Mouse (Mus musculus): ENCODE data around the gene Glipr1.
A peak's percentile ranks its signal among the peaks of the same experiment; 100 is the strongest.
"Not testable (repeated sequence)": the region's sequence is repeated elsewhere in the genome, so short reads cannot be mapped to it uniquely, and the experiment has no call there.

Glipr1 gene

GRCm38 (mm10) chr10:112002544-112003215 lies at the start of gene Glipr1:
Gene Glipr1, minus strand, starts transcription at chr10:112002631.
- DNase-seq: peak; percentile 43

DNA sequence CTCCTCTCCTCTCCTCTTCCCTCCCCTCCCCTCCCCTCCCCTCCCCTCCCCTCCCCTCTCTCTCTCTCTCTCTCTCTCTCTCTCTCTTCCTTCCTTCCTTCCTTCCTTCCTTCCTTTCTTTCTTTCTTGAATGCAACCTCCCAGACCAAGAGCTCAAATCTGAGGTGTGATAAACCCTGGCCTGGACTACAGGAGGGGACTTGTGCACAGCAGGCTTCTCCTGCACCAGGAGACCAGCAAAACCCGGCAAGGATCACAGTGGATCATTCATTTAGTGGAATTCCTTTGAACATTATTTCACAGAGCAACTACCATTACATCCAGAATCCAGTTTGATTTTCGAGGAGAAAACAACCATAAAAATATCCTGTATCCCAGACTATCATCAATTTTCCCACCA lies 49.5 kb upstream of the Glipr1 start:
- DNase-seq: not testable (repeated sequence)

DNA sequence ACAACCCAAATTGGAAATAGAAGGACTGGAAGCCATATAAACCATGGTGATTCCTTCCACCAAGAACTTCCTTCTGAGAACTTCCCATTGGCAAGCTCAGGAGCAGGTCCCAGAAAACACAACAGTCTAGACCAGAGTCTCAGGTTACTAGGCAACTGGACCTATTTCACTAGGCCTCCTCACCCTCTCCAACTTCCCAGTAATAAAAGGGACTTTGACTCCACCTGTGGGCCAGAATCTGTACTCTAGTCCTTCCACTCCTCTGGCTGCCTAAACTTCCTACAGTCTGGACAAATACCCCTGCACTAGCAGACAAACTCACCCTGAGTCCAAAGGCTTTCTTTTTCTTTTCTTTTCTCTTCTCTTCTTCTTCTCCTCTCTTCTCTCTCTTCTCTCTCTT lies 48.8 kb upstream of the Glipr1 start:
- no peak for DNase-seq

DNA sequence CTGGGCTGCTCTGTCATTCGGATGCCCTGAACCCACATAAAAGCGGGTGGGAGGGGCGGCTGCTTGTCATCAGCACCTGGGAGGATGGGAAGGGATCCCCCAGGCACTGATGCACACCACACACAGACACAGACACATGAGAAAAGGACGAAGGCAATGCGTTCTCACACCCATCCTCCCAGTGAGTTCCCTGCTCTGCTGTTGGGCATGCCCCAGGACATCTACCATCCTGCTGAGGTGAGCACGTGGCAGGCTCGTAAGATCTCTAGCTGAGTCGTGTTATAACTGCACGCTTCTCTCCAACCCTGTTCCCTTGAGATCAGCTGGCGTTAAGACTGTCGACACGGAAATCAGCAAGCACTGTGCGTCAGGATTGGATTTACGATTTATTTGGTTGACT lies 41.9 kb upstream of the Glipr1 start:
- not testable (repeated sequence) for DNase-seq

GRCm38 (mm10) chr10:112043523-112043922 lies 41.1 kb upstream of the Glipr1 start:
- DNase-seq: not testable (repeated sequence)

DNA sequence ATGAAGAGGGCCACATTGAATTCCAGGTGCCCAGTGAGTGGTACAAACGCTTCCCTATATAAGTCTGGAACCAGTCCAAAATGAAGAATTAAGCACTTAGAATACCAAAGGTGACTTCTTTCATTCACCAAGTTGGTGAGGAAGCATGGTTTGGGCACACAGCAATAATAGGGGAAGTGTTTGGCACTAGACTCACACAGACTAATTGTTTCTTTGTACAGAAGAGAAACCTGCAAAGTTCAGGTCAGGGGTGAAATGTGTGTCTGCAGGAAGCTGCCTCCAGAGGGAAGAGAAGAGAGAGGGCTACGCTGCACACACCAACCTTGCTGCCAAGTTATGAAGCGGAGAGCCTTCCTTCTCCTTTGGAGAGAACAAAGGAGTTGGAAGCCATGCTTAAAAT lies 26.3 kb upstream of the Glipr1 start:
- DNase-seq: not testable (repeated sequence)

DNA sequence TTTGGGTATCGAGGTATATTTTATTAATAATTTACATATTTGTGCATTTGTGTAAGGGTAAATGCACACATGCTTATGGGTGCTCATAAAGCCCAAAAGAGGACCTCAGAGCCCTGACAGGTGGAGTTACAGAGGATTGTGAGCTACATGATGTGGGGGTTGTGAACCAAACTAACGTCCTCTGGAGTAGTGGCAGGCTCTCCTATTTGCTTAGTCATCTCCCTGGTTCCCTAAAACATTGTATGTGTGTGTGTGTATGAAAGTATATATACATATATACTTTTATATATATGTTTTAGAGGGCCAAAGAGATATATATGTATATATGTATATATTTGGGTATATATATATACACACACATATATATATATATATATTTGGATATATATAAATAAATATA lies 21.2 kb upstream of the Glipr1 start:
- DNase-seq: no peak

GRCm38 (mm10) chr10:112009511-112009910 lies 7.1 kb upstream of the Glipr1 start:
- not testable (repeated sequence) for DNase-seq

- no peak for DNase-seq
Measured at GRCm38 (mm10) chr10:112001756-112002520, 493 bp downstream of the Glipr1 start.

DNA sequence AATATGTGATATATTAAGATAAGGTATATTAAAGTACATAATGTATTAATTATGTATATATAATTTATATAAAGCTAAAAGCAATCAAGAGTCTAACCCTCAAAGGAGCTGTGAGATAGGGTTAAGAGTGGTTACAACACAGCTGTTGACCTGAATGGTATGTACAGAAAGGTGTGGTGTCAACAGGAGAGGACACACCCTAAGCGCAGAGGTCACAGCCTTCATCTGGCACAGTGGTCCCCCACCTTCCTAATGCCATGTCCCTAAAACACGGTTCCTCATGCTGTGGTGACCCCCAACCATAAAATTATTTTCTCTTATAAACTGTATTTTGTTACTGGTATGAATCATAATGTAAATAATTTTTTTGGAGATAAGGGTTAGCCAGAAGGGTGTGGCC lies 1.1 kb downstream of the Glipr1 start:
- DNase-seq: no peak

DNA sequence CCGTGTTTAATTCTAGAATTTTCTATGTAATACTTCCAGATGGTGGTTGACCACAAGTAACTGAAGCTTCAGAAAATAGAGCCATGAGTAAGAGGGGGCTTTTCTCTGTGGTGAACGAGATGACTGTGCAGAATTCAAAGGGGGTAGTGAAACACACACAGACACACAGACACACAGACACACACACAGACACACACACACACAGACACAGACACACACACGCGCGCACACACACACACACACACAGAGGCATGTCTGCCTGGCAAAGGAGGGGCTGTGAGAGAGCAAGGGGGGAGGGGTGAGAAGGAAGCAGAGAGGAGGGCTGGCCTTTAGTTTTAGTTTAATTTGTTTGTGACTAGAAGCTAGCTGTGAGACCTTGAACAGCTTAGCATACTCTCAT lies 1.9 kb downstream of the Glipr1 start:
- DNase-seq: no peak

DNA sequence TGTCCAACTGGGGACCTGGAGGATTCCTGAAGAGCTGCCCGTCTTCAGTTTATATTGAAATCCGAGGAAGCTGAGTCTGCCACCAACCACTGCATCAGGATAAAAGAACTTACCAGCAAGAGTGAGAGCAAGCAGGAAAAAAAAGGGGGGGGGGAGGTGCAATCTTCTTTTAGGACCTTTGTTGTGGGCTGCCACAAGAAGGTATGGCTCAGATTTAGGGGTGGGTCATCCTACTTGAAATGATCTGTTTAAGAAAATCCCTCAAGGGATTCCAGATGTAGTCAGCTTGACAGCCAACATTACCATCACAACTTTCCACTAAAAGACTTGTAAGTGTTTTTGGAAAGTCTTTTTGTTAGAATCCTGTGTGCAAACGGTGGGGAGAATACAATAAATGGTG lies 2.7 kb downstream of the Glipr1 start:
- no peak for DNase-seq

DNA sequence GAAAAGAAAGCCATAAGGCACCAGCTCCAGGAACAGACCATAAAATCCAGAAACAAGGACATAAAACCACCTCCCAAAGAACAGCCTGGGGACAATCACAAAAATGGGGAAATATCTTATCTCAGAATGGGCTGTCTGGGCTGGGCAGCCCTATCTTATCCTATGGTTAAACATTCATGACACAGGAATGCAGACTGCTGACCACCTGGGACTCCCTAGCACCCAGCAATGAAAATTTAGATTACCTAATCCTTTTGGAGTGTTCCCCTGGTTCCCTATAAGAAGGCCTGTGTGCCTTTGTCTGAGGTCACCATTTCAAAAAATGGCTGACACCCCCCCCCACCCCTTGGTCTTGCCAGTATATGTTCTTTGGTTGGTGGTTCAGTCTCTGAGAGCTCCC lies 4.8 kb downstream of the Glipr1 start:
- DNase-seq: no peak

GRCm38 (mm10) chr10:111996911-111997347 lies 5.5 kb downstream of the Glipr1 start:
- DNase-seq: no peak

GRCm38 (mm10) chr10:111996549-111996904 lies 5.9 kb downstream of the Glipr1 start:
- no peak for DNase-seq

DNA sequence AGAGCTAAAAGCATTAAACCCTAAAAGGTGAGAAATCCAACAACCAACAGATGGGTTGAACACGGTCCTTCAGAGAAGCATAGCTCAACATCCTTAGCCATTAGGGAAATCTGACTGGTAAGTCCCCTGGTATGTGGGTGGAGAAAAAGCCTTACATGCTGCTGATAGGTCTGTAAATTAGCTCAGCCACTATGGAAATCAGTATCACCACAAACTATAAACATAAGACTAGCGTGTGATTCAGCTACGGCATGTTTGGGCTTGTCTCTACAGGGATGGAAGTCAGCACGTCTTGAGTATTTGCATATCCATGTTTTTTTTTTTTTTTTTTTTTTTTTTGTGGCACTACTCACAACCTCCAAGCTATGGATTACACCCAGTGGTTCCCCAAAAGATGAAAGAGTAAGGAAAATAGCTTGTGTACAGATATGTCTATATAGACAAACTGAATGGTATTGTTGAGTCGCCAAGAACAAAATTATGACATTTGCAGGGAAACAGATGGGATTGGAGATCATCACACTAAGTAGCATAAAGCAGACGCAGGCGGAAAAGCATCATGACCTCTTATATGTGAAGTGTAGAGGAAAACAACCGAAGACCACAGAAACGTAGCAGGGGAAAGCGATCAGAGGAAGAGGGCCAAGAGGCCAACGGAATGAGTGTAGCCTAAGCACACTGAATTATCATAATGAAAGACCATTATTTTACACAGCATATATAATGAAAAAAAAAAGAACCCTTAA lies 6.5 kb downstream of the Glipr1 start:
- DNase-seq: no peak

DNA sequence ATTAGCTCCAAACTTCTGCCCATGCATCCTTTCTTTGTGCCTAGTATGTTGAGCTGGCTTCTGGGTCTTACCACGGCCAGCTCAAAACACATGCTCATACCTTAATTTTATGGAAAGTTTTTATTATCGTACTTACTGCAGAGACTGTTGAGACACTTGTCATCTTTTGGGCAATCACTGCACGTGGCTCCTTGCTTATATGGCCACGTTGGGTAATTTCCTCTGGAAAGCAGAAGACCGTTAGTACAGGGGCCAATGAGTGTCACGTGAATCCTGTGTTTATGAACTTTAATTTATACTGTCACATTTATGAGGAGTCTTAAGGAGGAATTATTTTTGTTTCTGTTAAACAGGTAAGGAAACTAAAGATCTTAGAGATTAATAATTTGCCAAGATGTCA lies 16.0 kb downstream of the Glipr1 start:
- DNase-seq: no peak

DNA sequence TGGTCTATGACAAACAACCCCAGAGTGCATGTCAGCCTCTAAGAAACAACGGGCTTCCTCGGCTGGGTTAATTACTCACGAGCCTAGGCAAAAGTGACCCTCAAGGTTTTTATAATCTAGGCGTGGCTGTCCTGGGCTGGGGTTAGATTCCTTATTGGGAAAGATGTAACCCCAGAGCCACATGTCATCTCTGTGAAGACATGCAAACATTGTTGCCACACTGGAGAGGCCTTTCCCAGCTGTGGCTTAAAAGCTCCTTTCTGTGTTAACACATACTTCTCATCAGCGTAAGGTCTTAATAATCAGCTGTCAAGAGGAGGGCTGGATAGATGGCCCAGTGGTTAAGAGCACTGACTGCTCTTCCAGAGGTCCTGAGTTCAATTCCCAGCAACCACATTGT lies 19.4 kb downstream of the Glipr1 start:
- no peak for DNase-seq

GRCm38 (mm10) chr10:111977584-111977983 lies 24.8 kb downstream of the Glipr1 start:
- peak; percentile 58 for DNase-seq

- DNase-seq: peak; percentile 84
Measured at GRCm38 (mm10) chr10:111972542-111973361, 29.7 kb downstream of the Glipr1 start, which contains the start of gene Krr1. Gene Krr1, plus strand, starts transcription at chr10:111972664.

GRCm38 (mm10) chr10:111971929-111972328 lies 30.5 kb downstream of the Glipr1 start:
- no peak for DNase-seq

DNA sequence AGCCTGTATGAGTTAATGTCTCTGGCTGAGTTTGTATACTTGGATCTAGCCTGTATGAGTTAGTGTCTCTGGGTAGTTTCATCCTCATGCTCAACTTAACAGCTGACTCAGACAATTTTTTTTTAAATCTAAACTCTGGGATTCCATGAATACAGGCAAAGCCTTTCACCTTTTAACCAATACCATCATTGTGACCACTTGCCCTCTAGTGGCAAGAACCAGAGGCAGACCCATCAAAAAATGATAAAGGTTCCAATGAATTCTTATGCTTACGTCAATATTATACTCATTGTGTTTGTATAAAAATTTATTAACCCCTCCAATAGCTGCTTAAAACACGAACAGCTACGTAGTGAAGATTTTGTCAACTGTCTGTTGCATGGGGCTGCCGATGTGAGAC lies 36.0 kb downstream of the Glipr1 start:
- no peak for DNase-seq

DNA sequence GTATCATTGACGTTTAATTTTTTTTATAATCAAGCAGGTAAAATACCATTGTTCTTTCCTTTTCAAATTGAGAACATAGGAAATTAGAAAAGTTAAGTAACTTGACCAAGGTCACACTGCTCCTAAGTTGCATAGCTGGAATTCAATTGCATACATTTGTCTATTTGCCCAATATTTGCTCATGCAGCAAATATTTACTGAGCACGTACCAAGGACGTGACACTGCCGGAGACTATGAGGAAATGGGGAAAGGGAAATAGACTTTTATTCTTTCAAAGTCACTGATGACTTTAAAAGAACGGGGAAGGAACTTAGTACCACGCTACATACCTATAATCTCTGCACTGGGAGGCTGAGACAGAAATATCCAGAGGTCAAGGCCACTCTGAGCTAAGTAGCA lies 42.0 kb downstream of the Glipr1 start:
- DNase-seq: no peak
